Mouse (Mus musculus): ENCODE data around the gene Cd55.
"Not testable (repeated sequence)": the region's sequence is repeated elsewhere in the genome, so short reads cannot be mapped to it uniquely, and the experiment has no call there.

Gene Cd55

DNA sequence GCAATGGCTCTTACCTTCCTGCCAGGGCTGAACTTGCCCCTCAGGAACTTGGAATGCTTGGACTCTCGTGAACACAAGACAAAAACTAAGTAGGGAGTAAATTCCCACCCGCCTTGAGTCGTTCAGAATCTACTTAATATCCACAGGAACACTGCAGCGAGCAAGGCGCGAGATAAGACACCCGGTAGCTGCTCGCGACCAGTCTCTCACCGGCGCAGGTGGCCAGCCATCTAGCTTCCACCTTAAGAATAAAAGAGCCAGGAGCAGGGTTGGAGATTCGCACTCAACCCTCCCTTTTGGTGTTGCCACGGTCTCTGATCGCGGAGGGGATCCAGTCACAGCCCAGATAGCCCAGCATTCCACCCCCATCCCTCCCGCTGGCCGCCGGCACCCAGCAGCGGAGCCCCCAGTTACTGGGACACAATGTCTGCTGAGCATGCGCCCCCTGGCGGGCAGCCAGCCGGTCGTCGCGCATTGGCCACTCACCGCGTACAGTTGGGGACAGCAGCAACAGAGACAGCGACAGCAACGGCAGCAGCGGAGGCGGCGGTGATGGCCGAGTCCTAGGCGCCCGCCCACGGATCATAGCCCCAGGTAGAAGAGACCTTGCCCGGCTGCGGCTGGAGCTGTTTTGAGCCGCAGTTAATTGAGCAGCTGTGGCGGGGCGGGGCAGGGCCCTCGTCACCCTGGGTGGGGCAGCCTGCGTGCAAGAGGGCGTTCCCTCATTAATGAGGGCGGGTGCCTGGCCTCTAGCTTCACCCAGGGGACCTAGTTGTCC lies at the start of gene Cd55:
Cd55 (minus strand) TSS at position 661 of the 778 bp plus-strand sequence.
- DNase-seq (ENCODE audit: low read depth, low spot score), result peak; percentile 86

DNA sequence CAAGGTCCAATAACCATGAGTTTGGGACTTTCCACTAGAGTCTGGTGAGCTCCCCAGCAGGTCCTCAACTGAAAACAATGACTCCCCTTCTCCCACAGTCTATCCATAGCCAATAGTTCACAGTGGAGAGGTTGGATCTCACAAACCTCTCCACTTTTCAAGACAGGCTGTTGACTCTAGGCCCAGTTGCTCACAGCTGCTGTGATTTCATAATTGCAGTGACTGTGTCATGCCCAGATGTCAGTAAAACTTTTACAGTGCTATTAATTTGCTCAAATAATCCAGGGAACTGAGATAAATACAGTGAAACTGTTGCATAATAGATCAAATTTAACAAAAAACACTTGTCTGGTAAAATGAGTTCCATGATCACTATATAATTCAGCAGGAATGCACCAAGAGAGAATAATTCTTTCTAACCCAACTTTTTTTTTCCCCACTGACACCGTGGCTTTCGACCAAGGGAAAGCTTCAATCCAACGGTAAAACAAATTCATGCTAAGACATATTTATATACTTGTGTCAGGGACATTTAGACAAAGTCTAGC lies 49.4 kb upstream of the Cd55 start:
- DNase-seq (ENCODE audit: low read depth, low spot score), result no peak

DNA sequence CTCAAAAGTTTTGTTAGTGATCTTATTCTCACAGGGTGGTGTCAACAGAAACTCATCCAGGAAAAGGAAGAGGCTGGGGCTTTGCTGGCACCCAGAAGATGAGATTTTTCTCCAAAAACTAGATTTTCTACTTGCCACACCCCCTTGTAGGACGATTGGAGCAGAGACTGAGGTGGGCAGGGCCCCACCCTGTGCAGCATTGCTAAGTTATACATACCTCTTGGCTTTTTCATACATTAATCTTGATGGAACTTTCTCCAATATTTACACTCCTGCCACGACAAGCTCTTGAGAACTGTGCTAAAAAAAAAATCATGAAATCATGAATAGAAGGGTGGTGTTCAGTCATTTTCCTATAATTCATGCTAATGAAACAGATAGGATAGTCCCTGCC lies 46.4 kb upstream of the Cd55 start:
- DNase-seq (ENCODE audit: low read depth, low spot score), result no peak

DNA sequence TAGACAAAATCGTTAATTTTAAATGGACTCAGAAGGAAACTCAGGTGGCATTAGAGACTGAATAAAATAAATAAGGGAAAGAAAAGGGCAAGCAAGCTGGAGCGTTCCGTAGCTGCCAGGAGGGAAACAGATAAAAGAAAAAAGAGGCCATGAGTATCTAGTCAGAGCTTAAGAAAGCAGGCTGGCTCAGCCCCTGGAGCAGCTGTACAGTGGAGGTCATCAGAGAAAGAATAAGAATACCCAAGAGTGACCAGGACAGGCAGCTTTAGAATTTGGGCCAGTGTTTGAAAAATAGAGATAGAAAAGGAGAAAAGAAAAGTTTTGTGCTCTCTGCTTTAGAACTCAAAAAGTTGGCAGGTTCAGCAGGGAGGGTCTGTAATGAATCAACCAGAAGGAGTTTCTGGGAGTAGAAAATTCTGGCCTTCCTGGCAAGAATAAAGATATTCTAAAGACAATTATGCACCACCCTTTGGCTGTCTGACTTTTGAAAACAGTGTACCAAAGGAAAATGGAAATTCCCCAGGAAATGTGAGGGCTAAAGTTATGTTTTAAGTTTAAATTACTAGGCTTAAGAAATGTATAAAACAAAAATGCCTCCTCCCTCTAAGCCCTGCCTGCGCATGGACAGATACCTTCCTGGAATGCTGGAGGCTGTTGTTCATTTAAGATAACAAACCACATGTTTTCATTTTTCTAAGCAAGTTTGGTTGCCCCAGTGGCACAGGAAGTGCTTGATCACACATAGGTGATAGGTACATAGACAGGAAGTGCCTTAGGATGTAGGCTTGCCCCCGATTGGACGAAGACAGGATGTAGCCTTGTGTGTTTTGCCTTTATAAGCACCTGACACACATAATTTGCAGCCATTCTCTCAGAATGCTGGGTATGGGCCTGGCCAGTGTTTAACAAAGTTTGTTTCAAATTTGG lies 45.7 kb upstream of the Cd55 start:
- no peak for DNase-seq (ENCODE audit: low read depth, low spot score)

DNA sequence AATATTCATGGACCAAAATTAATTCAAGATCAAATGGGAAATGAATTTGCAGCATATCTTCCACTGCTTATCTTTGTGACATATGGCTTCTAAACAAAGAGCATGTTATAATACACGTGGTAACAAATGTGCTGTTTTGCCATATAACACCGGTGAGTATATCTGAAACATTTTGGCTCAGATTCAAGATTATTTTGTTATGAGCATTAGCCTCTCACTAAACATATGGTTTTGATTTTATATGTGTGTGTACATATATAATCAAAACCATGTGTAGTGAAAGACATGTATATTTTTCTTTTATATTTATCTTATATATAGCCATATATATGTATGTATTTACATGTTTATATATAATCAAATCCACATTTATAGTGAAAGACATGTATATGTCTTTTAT lies 44.9 kb upstream of the Cd55 start:
- DNase-seq (ENCODE audit: low read depth, low spot score), result no peak

DNA sequence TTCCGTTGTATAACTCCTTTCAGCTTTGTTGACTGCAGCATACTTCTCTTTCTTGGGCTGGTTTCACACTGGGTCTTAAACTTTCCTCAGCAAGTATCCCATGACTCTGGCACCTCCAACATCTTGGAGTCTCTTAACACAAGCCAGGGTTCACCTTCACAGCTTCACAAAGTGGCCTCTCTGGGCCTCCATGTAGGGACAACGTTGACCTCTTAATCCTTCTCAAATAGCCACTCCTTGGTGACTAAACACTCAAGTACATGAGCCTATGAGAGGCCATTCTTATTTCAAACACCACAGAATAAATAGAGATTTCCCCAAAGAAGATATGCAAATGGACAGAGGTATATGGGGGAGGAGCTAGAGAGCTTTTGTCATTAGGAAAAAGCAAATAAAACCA lies 37.4 kb upstream of the Cd55 start:
- DNase-seq (ENCODE audit: low read depth, low spot score), result no peak

DNA sequence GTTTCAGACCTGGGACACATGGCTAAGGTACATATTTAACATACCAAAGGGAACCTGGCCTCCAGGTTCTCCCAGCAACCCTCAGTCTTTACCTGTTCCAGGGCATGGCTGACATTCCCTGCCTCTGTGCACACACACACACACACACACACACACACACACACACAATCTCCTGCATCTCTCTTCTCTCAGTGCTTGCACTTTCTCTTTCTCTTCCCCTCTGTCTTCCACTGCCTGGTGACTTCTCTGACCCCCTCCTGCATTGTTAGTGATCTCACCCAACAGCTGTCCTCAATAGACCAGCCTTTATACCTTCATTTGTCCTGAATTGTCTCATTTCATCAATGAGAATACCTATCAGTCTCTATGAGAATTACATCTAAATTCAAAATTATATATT lies 35.8 kb upstream of the Cd55 start:
- no peak for DNase-seq (ENCODE audit: low read depth, low spot score)

DNA sequence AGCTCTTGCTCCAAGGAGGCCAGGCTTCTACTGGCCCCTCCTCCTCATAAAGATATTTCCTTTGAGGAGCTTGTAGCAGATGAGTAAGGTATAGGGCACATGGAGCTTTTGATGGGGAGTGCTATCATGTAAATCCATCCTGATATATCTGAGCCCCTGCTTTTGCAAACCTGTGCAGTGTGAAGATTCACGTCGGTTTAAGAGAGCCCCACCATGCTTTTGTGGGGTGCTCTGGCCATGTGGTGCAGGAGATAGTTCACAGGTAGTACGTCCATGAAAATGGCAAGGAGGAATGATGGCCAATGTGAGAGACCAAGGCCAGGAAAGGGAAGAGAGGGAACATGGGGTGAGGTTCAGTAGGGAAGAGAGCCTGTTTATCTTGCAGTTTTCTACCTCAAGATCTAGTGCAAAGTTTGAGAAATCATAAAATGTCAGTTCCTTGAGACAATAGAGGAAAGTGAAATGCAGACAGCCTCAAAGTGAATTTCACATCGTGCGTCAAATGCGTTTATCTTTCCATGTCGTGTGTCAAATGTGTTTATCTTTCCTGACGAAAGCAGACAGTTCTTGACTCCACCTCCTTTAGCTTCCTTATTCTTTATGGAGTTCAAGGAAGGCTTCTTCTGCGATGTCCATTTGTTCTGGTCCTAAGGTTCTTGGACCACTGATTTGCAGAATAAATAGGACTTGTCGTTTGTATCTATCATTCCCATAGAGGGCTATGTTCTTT lies 24.4 kb upstream of the Cd55 start:
- DNase-seq (ENCODE audit: low read depth, low spot score), result no peak

DNA sequence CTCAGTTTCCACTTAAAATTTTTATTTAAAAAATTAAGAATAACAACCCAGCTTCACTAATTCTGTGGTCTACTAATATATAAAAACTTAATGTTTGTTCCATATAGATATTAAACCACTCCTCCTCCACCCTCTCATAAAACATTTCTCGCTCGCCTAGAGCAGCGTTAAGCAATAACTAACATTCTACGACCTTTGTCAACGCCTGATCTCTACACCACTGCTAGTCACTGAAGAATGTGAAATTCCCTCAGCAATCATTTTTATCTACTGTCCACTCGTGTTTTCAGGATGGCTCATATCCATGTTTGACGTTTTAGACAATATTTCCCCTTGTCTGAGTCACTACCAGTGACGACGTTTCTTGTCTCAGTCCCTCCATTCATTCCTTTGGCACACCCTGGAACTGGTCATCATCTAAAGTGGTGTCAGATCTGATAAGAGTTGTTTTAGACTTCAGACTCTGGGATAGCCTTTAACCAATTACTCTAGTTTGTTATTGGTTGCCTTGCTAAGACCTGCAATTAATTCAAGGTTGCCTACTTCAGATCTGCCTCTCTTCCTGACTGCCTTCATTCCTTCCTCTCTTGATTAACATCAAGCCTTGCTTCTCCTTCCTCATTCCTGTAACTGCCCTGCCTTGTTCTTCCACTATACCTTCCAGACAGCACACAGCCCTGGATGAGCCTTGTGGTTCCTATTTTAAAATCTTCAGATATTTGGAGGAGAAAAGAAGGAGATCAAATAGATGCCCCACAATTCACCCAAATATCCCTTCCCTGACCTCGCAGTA lies 23.5 kb upstream of the Cd55 start:
- DNase-seq (ENCODE audit: low read depth, low spot score), result no peak

DNA sequence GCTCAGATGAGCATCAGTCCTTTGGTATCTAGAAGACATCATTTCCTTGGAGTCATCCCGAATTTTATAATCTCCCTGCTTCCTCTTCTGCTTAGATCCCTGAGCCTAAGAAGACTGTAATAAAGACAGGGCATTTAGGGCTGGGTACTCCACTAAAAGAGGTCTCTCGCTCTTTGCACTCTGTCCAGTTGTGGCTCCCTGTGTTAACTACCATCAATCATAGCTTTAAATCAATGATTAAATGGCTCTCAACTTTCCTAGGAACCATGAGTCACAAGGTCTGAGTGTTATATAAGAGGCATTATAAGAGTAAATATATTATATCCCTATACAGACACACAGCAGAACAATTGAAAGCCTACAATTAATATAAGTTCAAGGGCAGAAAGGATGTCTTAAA lies 22.8 kb upstream of the Cd55 start:
- no peak for DNase-seq (ENCODE audit: low read depth, low spot score)

DNA sequence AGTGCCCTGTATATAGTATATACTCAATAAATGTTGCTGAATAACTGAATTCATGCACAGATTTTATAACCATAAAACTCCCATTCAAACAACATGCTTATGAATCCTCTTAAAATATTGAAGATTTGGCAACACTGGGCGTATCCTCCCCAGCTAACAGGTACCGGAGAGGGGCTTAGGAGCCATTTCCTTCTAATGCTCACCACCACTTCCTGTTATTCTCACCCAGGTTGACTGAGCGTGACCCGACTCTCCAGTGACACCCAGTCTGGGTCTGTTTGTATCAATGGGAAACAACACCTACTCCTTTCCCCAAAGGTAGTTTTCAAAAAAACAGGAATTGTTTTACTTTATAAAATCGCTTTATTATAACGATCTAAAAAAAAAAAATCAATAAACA lies 12.4 kb upstream of the Cd55 start:
- DNase-seq (ENCODE audit: low read depth, low spot score), result no peak

DNA sequence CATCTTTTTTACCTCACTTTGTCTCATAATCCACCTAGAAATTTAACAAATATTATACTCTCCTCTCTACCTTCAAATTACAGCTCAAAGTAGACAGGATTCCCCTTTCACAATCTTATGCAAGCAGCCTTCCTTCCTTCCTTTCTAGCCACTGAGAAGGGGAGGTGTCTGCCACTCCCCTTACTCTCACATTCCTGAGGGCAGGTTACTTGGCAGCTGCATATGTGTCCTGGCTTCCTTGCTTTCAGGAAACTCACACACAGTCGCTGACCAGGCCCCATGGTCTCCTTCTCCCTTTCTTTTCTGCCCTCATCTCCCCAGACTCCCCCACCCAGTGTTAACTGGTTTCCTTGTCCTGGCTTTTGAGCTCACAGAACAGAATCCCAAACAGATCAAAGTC lies 11.7 kb upstream of the Cd55 start:
- DNase-seq (ENCODE audit: low read depth, low spot score), result peak; percentile 77

DNA sequence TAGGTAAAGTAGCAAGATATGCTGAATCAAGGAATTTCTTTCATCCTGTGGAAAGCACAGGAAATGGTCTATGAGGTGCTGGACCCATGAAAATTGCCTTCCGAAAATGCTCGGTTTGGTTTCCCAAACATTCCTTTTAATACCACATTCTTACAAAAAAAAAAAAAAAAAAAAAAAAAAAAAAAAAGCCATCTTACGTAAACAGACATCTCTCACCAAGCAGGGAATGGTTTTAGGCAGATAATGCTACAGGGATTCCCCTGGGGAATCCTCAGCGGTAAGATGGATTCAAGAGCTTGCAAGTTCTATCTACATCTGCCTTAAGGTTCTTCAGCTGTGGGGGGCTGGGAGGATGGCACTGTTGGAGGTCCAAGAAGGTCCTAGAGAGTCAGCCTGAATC lies 7.5 kb upstream of the Cd55 start:
- no peak for DNase-seq (ENCODE audit: low read depth, low spot score)

DNA sequence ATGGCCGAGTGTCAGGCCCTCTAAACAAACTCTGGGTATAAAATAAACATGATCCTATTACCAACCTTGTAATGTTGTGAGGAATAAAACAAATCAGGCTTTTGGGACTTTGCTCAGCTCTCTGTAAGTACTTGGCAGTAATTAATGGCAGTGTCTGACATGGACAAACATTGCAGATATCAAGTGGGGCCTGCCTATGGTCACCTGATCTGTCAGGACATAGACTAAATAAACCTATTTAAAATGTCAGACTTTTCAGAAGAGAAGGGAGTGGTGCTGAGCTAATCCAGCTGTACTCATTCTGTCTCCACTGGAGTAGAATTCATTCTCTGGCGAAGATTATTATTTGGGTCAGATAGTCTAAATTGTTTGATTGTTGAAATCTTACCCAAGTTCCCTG lies 4.9 kb upstream of the Cd55 start:
- no peak for DNase-seq (ENCODE audit: low read depth, low spot score)

DNA sequence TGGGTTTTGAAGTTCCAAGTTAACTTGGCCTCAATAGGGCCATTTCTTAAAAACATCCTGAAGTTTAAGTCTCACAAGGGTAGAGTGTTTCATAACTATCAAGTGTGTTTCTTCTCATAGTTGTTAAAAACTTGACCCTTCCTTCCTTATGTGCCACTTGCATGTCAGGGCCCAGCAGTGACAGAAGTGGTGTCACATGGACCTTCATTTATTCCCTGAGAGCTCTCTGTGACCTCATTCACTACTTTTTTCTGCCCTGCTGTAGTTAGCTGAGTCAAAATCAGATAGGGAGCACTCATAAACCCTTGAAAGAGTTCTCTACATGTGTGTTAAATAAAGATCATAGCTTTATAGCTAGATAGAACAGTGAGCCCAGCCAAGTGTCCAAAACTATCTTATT lies 1.6 kb upstream of the Cd55 start:
- no peak for DNase-seq (ENCODE audit: low read depth, low spot score)

DNA sequence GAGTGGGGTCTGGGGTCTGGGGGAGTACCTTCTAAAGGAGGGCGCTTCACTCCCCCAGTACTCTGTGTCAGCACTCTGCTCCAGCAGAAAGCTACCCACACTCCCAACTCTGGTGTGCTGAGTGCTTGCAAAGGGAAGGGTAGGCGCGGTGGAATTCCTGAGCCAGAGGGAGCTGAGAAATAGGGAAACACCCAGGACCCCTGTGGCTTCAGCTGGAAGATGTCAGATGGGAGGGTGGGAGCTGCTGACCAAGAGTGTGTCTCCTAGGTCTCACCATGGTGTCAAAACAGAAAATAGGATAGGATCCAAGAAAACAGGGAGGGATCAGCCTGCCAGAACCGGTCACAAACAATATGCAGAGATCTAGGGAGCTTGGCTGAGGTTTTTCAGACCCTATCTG lies 323 bp upstream of the Cd55 start:
- peak; percentile 91 for DNase-seq (ENCODE audit: low read depth, low spot score)

DNA sequence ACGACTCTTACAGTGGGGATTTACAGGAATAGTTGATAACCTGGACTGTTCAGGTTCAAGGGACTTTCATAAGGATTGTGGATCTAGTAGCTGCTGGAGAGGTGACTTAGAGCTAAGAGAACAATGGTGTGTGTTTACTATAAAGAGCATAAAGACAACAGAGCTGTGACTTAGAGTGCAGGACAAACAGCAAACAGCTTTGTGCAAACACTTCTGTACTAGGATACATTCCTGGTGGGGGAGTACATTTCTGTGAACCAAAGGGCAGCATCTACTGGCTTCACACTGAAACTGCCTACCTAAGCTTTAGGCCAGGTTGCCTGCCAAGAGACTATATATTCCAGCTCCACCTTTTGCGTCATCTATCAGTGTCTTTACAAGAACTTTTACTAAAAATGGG lies 7.4 kb downstream of the Cd55 start:
- no peak for DNase-seq (ENCODE audit: low read depth, low spot score)

DNA sequence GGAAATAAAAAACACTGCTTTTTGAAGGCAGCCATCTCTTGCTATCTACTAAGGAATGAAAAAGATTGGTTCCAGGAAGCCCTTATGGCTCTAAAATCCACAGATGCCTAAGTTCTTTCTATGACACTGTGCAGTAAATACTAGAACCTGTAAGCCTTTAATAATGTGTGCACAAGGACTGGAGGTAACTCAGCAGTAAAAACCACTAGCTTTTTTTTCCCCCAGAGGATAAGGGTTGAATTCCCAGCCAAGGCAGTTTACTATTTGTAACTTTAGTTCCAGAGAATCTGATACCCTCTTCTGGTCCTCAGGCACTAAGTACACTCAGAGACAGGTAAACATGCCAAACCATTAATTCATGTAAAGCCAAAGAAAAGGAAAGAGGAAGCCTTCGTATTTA lies 19.6 kb downstream of the Cd55 start:
- DNase-seq (ENCODE audit: low read depth, low spot score), result not testable (repeated sequence)

DNA sequence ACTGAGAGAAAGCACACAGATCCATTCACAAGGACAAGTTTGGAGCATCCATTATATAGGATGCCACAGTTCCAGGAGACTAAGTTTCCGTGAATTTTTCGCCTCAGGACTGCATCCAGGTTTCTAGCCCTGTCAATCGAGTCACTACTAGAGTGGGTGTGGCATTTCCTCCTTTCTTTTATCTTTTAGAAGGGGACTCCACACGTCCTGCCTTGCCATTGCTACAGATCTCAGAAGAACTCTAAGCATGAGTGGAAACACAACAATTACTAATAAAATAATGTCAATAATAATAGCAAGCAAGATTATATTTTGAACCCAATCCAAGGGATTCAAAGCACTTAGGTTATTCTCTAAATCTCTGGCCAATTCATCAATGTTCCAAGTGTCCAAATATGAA lies 31.6 kb downstream of the Cd55 start:
- DNase-seq (ENCODE audit: low read depth, low spot score), result no peak

DNA sequence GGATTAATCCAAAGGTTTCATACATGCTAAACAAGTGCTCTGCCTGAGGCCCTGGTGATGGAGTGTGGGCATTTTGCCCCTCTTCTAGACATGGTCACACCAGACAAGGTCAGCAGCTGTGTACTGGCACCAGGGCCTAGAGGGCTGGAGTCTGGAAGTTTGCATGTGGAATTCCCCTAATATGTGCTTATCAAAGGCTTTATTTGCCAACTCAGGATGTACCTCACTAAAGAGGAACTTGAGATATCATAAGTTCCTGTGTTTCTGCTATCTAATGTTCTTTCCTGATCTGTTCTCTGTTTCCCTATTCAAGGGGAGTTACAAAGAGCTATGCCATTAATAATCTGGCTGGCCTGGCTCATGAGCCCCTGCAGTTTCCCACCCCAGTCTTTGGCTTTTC lies 33.9 kb downstream of the Cd55 start:
- not testable (repeated sequence) for DNase-seq (ENCODE audit: low read depth, low spot score)

DNA sequence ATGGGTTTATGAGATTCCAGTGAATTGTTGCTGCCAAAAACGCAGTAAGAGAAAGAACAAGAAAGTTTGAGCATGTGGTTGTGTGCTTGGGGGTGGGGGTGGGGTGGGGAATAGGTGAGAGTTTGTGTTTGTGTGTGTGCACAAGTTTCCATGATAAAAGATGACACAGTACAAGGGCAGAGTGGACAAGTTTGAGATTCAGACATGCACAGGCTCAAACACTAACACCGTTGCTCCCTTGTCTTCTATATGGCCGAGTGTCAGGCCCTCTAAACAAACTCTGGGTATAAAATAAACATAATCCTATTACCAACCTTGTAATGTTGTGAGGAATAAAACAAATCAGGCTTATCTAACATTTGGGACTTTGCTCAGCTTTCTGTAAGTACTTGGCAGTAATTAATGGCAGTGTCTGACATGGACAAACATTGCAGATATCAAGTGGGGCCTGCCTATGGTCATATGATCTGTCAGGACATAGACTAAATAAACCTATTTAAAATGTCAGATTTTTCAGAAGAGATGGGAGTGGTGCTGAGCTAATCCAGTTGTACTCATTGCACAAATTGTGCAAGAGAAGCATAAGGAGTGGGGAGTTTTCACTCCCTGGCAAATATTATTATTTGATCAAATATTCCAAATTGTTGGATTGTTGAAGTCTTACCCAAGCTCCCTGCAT lies 35.2 kb downstream of the Cd55 start:
- DNase-seq (ENCODE audit: low read depth, low spot score), result not testable (repeated sequence)
